Mouse (Mus musculus) adrenal gland, adult 18-20 months (tissue): Measurements from ENCODE around the gene Pnpla7. TPM values are rescaled to one million over a fixed set of nuclear protein-coding genes. Genes with fewer than 3 reads are reported as not detected.
"Not testable (repeated sequence)": the region's sequence is repeated elsewhere in the genome, so short reads cannot be mapped to it uniquely, and the experiment has no call there.

ENCODE experiments used
- DNase-seq, 2 experiments: peaks; one replicate each; pipeline ENCODE4 v3.0.0; 2021 to 2022; ENCODE audit warnings: low spot score in 2 of 2
- long read RNA-seq, 2 experiments: library from polyadenylated mRNA; stranded (forward); transcript quantifications; one replicate each; pipeline ENCODE4 v2.0.0; 2021
- total RNA-seq, 2 experiments: library from RNA; stranded (reverse); gene quantifications; 1 replicate in 1 of 2; 2 replicates in 1 of 2; pipeline ENCODE4 v1.2.3; 2021

Pnpla7 gene
- 10 to 100 TPM; 36.3 to 47.2 TPM for total RNA-seq
- long read RNA-seq, experiment 1, full-length matches to known transcripts = 6 of 22 reads
- long read RNA-seq, experiment 1, partial matches to known transcripts = 4 of 22 reads
- long read RNA-seq, experiment 1, other reads (novel, unspliced or antisense) = 12 of 22 reads
- long read RNA-seq, experiment 2, full-length matches to known transcripts = 23 of 139 reads
- long read RNA-seq, experiment 2, partial matches to known transcripts = 38 of 139 reads
- long read RNA-seq, experiment 2, other reads (novel, unspliced or antisense) = 78 of 139 reads

- DNase-seq = peak; percentile 67 to 76
Measured at GRCm38 (mm10) chr2:24975704-24976297, at the start of gene Pnpla7. TSS of gene Pnpla7 (plus strand) at chr2:24976033.

- no peak for DNase-seq
Measured at GRCm38 (mm10) chr2:24926345-24926964, 49.4 kb upstream of the Pnpla7 start.

- no peak for DNase-seq
Measured at GRCm38 (mm10) chr2:24926965-24927358, 48.9 kb upstream of the Pnpla7 start.

- no peak for DNase-seq
Measured at GRCm38 (mm10) chr2:24927810-24928479, 47.9 kb upstream of the Pnpla7 start.

GRCm38 (mm10) chr2:24929119-24929518, 46.7 kb upstream of the Pnpla7 start:
- no peak for DNase-seq

GRCm38 (mm10) chr2:24929593-24929992, 46.2 kb upstream of the Pnpla7 start:
- DNase-seq = no peak

GRCm38 (mm10) chr2:24934441-24934963, 41.3 kb upstream of the Pnpla7 start:
- peak in 1 of 2 experiments; percentile 12 for DNase-seq

- peak; percentile 85 to 90 for DNase-seq
Measured at GRCm38 (mm10) chr2:24935057-24935796, 40.6 kb upstream of the Pnpla7 start, which contains the start of gene Arrdc1. TSS of gene Arrdc1 (minus strand) at chr2:24935252.

- no peak for DNase-seq
Measured at GRCm38 (mm10) chr2:24942092-24942491, 33.7 kb upstream of the Pnpla7 start.

- DNase-seq = not testable (repeated sequence)
Measured at GRCm38 (mm10) chr2:24944304-24944703, 31.5 kb upstream of the Pnpla7 start.

GRCm38 (mm10) chr2:24949421-24950188, 26.2 kb upstream of the Pnpla7 start, which contains the start of gene Zmynd19:
TSS of gene Zmynd19 (plus strand) at chr2:24949792.
- peak; percentile 98 for DNase-seq

GRCm38 (mm10) chr2:24950189-24950535, 25.7 kb upstream of the Pnpla7 start:
- DNase-seq = peak in 1 of 2 experiments; percentile 37

- DNase-seq = no peak
Measured at GRCm38 (mm10) chr2:24952537-24953055, 23.2 kb upstream of the Pnpla7 start.

GRCm38 (mm10) chr2:24960910-24961309, 14.9 kb upstream of the Pnpla7 start:
- peak in 1 of 2 experiments; percentile 29 for DNase-seq

GRCm38 (mm10) chr2:24962304-24963000, 13.4 kb upstream of the Pnpla7 start, which contains the start of gene Dph7:
TSS of gene Dph7 (plus strand) at chr2:24962400.
- peak; percentile 77 to 83 for DNase-seq

GRCm38 (mm10) chr2:24970386-24970785, 5.4 kb upstream of the Pnpla7 start:
- DNase-seq = no peak

GRCm38 (mm10) chr2:24974452-24974851, 1.4 kb upstream of the Pnpla7 start:
- DNase-seq = peak; percentile 31 to 35

- DNase-seq = peak; percentile 89 to 91
Measured at GRCm38 (mm10) chr2:24974906-24975703, 728 bp upstream of the Pnpla7 start, which contains the start of gene Mrpl41. TSS of gene Mrpl41 (minus strand) at chr2:24975098.
